Mouse (Mus musculus): Measurements from ENCODE around the gene Epb41l1. TPM values are rescaled to one million over a fixed set of nuclear protein-coding genes. Genes with fewer than 3 reads are reported as not detected.
A peak's percentile ranks its signal among the peaks of the same experiment; 100 is the strongest.

Epb41l1 gene
- polyA plus RNA-seq, 1 experiment from 2014 or later = 1.2 TPM

GRCm38 (mm10) chr2:156446489-156447035 lies 25.9 kb downstream of the Epb41l1 start:
- H3K4me3 ChIP-seq = no peak overlapping the region
- no peak overlapping the region; the same call in 1 of the 2 replicates for H3K9ac ChIP-seq
- H3K27me3 ChIP-seq (replicated peaks) = no peaks in the 10 kb centered on the region
- no peak overlapping the region for H3K27ac ChIP-seq (replicated peaks)
- H3K36me3 ChIP-seq = peaks cover 5% of the 10 kb centered on the region; the same call in 1 of the 2 replicates
- WGBS = 69% methylated on average over 9 of the region's 9 CpGs
- peaks cover 38% of the 10 kb centered on the region for H3K4me1 ChIP-seq
- ATAC-seq (ENCODE audit: extremely low read depth, insufficient number of reproducible peaks, low FRiP score, low TSS enrichment) = no peak
- H3K4me2 ChIP-seq = no peak overlapping the region
- peaks cover 5% of the 10 kb centered on the region; the same call in 1 of the 2 replicates for H3K9me3 ChIP-seq

GRCm38 (mm10) chr2:156447413-156448295 lies 26.9 kb downstream of the Epb41l1 start:
- no peaks in the 10 kb centered on the region for H3K27me3 ChIP-seq (replicated peaks)
- no peak overlapping the region for H3K4me3 ChIP-seq
- H3K9me3 ChIP-seq = peaks cover 5% of the 10 kb centered on the region; the same call in 1 of the 2 replicates
- H3K4me2 ChIP-seq = no peak overlapping the region
- peak overlapping the region; percentile 0; the same call in 1 of the 2 replicates for H3K9ac ChIP-seq
- peaks cover 27% of the 10 kb centered on the region for H3K4me1 ChIP-seq
- 24% methylated on average over 10 of the region's 10 CpGs for WGBS
- 0 out of 2 replicates have a peak overlapping the region, but pooled peaks have one; percentile 5 for H3K27ac ChIP-seq (replicated peaks)
- peaks cover 5% of the 10 kb centered on the region; the same call in 1 of the 2 replicates for H3K36me3 ChIP-seq
- ATAC-seq (ENCODE audit: extremely low read depth, insufficient number of reproducible peaks, low FRiP score, low TSS enrichment) = no peak

- Histone ChIP-seq H3K9me3 (no peaks in the 10 kb centered on the region), H3K4me1 (peaks cover 17% of the 10 kb centered on the region), H3K4me3 (no peak overlapping the region), H3K9ac (no peak overlapping the region), H3K4me2 (no peak overlapping the region), H3K36me3 (no peaks in the 10 kb centered on the region), H3K27me3 (replicated peaks) (0 out of 2 replicates have a peak, but pooled peaks cover 2% of the 10 kb centered on the region), H3K27ac (replicated peaks) (no peak overlapping the region)
- ATAC-seq (ENCODE audit: extremely low read depth, insufficient number of reproducible peaks, low FRiP score, low TSS enrichment) = no peak
- WGBS = 77% methylated on average over 13 of the region's 13 CpGs
Observed at GRCm38 (mm10) chr2:156451225-156452148, 30.8 kb downstream of the Epb41l1 start.

GRCm38 (mm10) chr2:156452149-156452536 lies 31.4 kb downstream of the Epb41l1 start:
- H3K4me3 ChIP-seq = no peak overlapping the region
- peaks cover 14% of the 10 kb centered on the region for H3K4me1 ChIP-seq
- WGBS = 75% methylated on average over 7 of the region's 7 CpGs
- no peak for ATAC-seq (ENCODE audit: extremely low read depth, insufficient number of reproducible peaks, low FRiP score, low TSS enrichment)
- no peaks in the 10 kb centered on the region for H3K9me3 ChIP-seq
- H3K9ac ChIP-seq = no peak overlapping the region
- H3K36me3 ChIP-seq = no peaks in the 10 kb centered on the region
- no peak overlapping the region for H3K4me2 ChIP-seq
- no peak overlapping the region for H3K27ac ChIP-seq (replicated peaks)
- 0 out of 2 replicates have a peak, but pooled peaks cover 2% of the 10 kb centered on the region for H3K27me3 ChIP-seq (replicated peaks)

- H3K27me3 ChIP-seq (replicated peaks) = 0 out of 2 replicates have a peak, but pooled peaks cover 2% of the 10 kb centered on the region
- H3K27ac ChIP-seq (replicated peaks) = no peak overlapping the region
- 74% methylated on average over 7 of the region's 7 CpGs for WGBS
- no peak overlapping the region for H3K9ac ChIP-seq
- no peaks in the 10 kb centered on the region for H3K9me3 ChIP-seq
- no peak overlapping the region for H3K4me3 ChIP-seq
- H3K4me1 ChIP-seq = peaks cover 10% of the 10 kb centered on the region
- ATAC-seq (ENCODE audit: extremely low read depth, insufficient number of reproducible peaks, low FRiP score, low TSS enrichment) = no peak
- H3K36me3 ChIP-seq = no peaks in the 10 kb centered on the region
- no peak overlapping the region for H3K4me2 ChIP-seq
Observed at GRCm38 (mm10) chr2:156453822-156454221, 33.1 kb downstream of the Epb41l1 start.

- 88% methylated on average over 9 of the region's 9 CpGs for WGBS
- H3K4me2 ChIP-seq = no peak overlapping the region
- peaks cover 11% of the 10 kb centered on the region for H3K4me1 ChIP-seq
- H3K36me3 ChIP-seq = no peaks in the 10 kb centered on the region
- H3K9me3 ChIP-seq = no peaks in the 10 kb centered on the region
- no peak overlapping the region for H3K9ac ChIP-seq
- ATAC-seq (ENCODE audit: extremely low read depth, insufficient number of reproducible peaks, low FRiP score, low TSS enrichment) = no peak
- H3K27me3 ChIP-seq (replicated peaks) = 0 out of 2 replicates have a peak, but pooled peaks cover 2% of the 10 kb centered on the region
- no peak overlapping the region for H3K27ac ChIP-seq (replicated peaks)
- no peak overlapping the region for H3K4me3 ChIP-seq
Observed at GRCm38 (mm10) chr2:156455508-156456108, 34.9 kb downstream of the Epb41l1 start.

- H3K9ac ChIP-seq = no peak overlapping the region
- no peaks in the 10 kb centered on the region for H3K9me3 ChIP-seq
- H3K4me3 ChIP-seq = no peak overlapping the region
- no peaks in the 10 kb centered on the region for H3K36me3 ChIP-seq
- H3K27ac ChIP-seq (replicated peaks) = 0 out of 2 replicates have a peak overlapping the region, but pooled peaks have one; percentile 2
- 73% methylated on average over 14 of the region's 14 CpGs for WGBS
- H3K4me1 ChIP-seq = peaks cover 14% of the 10 kb centered on the region
- ATAC-seq (ENCODE audit: extremely low read depth, insufficient number of reproducible peaks, low FRiP score, low TSS enrichment) = no peak
- no peak overlapping the region for H3K4me2 ChIP-seq
- peaks cover 9% of the 10 kb centered on the region; the same call in 1 of the 2 replicates for H3K27me3 ChIP-seq (replicated peaks)
Observed at GRCm38 (mm10) chr2:156456386-156457342, 36.0 kb downstream of the Epb41l1 start.

GRCm38 (mm10) chr2:156457343-156457717 lies 36.6 kb downstream of the Epb41l1 start:
- no peaks in the 10 kb centered on the region for H3K9me3 ChIP-seq
- peaks cover 17% of the 10 kb centered on the region for H3K4me1 ChIP-seq
- no peak overlapping the region for H3K9ac ChIP-seq
- H3K27ac ChIP-seq (replicated peaks) = 0 out of 2 replicates have a peak overlapping the region, but pooled peaks have one; percentile 2
- no peak for ATAC-seq (ENCODE audit: extremely low read depth, insufficient number of reproducible peaks, low FRiP score, low TSS enrichment)
- no peak overlapping the region for H3K4me3 ChIP-seq
- peaks cover 9% of the 10 kb centered on the region; the same call in 1 of the 2 replicates for H3K27me3 ChIP-seq (replicated peaks)
- 51% methylated on average over 4 of the region's 4 CpGs for WGBS
- no peaks in the 10 kb centered on the region for H3K36me3 ChIP-seq
- H3K4me2 ChIP-seq = no peak overlapping the region

GRCm38 (mm10) chr2:156460470-156460869 lies 39.8 kb downstream of the Epb41l1 start:
- no peaks in the 10 kb centered on the region for H3K36me3 ChIP-seq
- H3K4me2 ChIP-seq = peak overlapping the region; percentile 18; the same call in 1 of the 2 replicates
- H3K4me3 ChIP-seq = no peak overlapping the region
- WGBS = 31% methylated on average over 14 of the region's 14 CpGs
- H3K9me3 ChIP-seq = no peaks in the 10 kb centered on the region
- H3K9ac ChIP-seq = peak overlapping the region; percentile 56
- H3K27me3 ChIP-seq (replicated peaks) = peaks cover 11% of the 10 kb centered on the region; the same call in 1 of the 2 replicates
- no peak for ATAC-seq (ENCODE audit: extremely low read depth, insufficient number of reproducible peaks, low FRiP score, low TSS enrichment)
- H3K27ac ChIP-seq (replicated peaks) = no peak overlapping the region
- H3K4me1 ChIP-seq = peaks cover 28% of the 10 kb centered on the region
